Mouse (Mus musculus): Measurements from ENCODE around the gene Lamc1.
"Not testable (repeated sequence)": the region's sequence is repeated elsewhere in the genome, so short reads cannot be mapped to it uniquely, and the experiment has no call there.

Gene Lamc1

GRCm38 (mm10) chr1:153332444-153333295, at the start of gene Lamc1:
Gene Lamc1, minus strand, starts transcription at chr1:153332786.
- DNase-seq (ENCODE audit: low spot score in 2 of 2), result peak; percentile 82 to 84

GRCm38 (mm10) chr1:153380746-153381282, 48.2 kb upstream of the Lamc1 start:
- no peak for DNase-seq (ENCODE audit: low spot score in 2 of 2)

GRCm38 (mm10) chr1:153379832-153380231, 47.2 kb upstream of the Lamc1 start:
- no peak for DNase-seq (ENCODE audit: low spot score in 2 of 2)

GRCm38 (mm10) chr1:153378587-153378986, 46.0 kb upstream of the Lamc1 start:
- no peak for DNase-seq (ENCODE audit: low spot score in 2 of 2)

- DNase-seq (ENCODE audit: low spot score in 2 of 2), result no peak
Observed at GRCm38 (mm10) chr1:153376446-153376845, 43.9 kb upstream of the Lamc1 start.

GRCm38 (mm10) chr1:153374136-153374535, 41.5 kb upstream of the Lamc1 start:
- DNase-seq (ENCODE audit: low spot score in 2 of 2), result no peak

- DNase-seq (ENCODE audit: low spot score in 2 of 2), result no peak
Observed at GRCm38 (mm10) chr1:153371846-153372245, 39.3 kb upstream of the Lamc1 start.

- DNase-seq (ENCODE audit: low spot score in 2 of 2), result no peak
Observed at GRCm38 (mm10) chr1:153369011-153369410, 36.4 kb upstream of the Lamc1 start.

GRCm38 (mm10) chr1:153367048-153367447, 34.5 kb upstream of the Lamc1 start:
- DNase-seq (ENCODE audit: low spot score in 2 of 2), result no peak

- no peak for DNase-seq (ENCODE audit: low spot score in 2 of 2)
Observed at GRCm38 (mm10) chr1:153361926-153362325, 29.3 kb upstream of the Lamc1 start.

- no peak for DNase-seq (ENCODE audit: low spot score in 2 of 2)
Observed at GRCm38 (mm10) chr1:153360556-153360955, 28.0 kb upstream of the Lamc1 start.

- DNase-seq (ENCODE audit: low spot score in 2 of 2), result no peak
Observed at GRCm38 (mm10) chr1:153357218-153357617, 24.6 kb upstream of the Lamc1 start.

GRCm38 (mm10) chr1:153354466-153354865, 21.9 kb upstream of the Lamc1 start:
- DNase-seq (ENCODE audit: low spot score in 2 of 2), result no peak

- DNase-seq (ENCODE audit: low spot score in 2 of 2), result no peak
Observed at GRCm38 (mm10) chr1:153353736-153354430, 21.3 kb upstream of the Lamc1 start.

GRCm38 (mm10) chr1:153351034-153351433, 18.4 kb upstream of the Lamc1 start:
- DNase-seq (ENCODE audit: low spot score in 2 of 2), result no peak

- no peak for DNase-seq (ENCODE audit: low spot score in 2 of 2)
Observed at GRCm38 (mm10) chr1:153347726-153348125, 15.1 kb upstream of the Lamc1 start.

GRCm38 (mm10) chr1:153347040-153347439, 14.5 kb upstream of the Lamc1 start:
- no peak for DNase-seq (ENCODE audit: low spot score in 2 of 2)

- no peak for DNase-seq (ENCODE audit: low spot score in 2 of 2)
Observed at GRCm38 (mm10) chr1:153345699-153346291, 13.2 kb upstream of the Lamc1 start.

- DNase-seq (ENCODE audit: low spot score in 2 of 2), result no peak
Observed at GRCm38 (mm10) chr1:153345002-153345401, 12.4 kb upstream of the Lamc1 start.

GRCm38 (mm10) chr1:153335451-153335850, 2.9 kb upstream of the Lamc1 start:
- DNase-seq (ENCODE audit: low spot score in 2 of 2), result not testable (repeated sequence)

GRCm38 (mm10) chr1:153333296-153334121, 923 bp upstream of the Lamc1 start:
- no peak for DNase-seq (ENCODE audit: low spot score in 2 of 2)
